In the genomic region with DNA sequence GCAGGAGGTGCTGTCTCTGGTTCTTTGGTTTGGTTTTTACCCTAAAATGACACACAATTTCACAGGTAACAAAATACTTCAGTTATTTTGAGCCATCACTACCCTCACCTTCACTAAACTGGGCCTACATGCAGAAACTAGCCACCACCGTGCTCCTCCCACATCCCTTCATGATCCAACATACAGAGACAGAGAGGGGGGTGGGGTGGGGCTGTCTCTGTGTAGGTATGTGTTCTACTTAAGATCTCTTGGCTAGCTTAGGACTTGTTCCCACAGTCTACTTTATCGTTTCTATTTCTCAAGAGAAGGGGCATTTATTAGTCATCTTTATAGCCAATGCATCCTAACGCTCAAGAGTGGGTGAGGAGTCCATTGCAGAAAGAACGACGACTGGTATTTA, we compare ENCODE assay signal across 8 mouse cellular contexts. TPM values are rescaled to one million over a fixed set of nuclear protein-coding genes. Genes with fewer than 3 reads are reported as not detected.
DNase-seq lines count a peak whose midpoint lies in the region; ATAC-seq lines count a peak whose summit lies in the region.

No protein-coding gene starts in this region.

- WGBS in forebrain, embryonic 14.5 days: 8% methylated on average over 5 of the region's 5 CpGs
- WGBS in large intestine, adult 2 months: 2% methylated on average over 5 of the region's 5 CpGs
- WGBS in midbrain, embryonic 15.5 days: 3% methylated on average over 5 of the region's 5 CpGs

- no peaks in the 10 kb centered on the region for H3K9me3 ChIP-seq in forebrain, embryonic 14.5 days (replicated peaks; ENCODE audit: control insufficient read depth, low read length)
- H3K9me3 ChIP-seq in midbrain, embryonic 15.5 days: no peaks in the 10 kb centered on the region

- peak overlapping the region; percentile 85 for H3K4me2 ChIP-seq in forebrain, embryonic 14.5 days (ENCODE audit: low read length)
- H3K4me2 ChIP-seq in midbrain, embryonic 15.5 days: peak overlapping the region; percentile 69

- H3K27ac ChIP-seq in forebrain, embryonic 14.5 days (ENCODE audit: low read depth, low read length): peak overlapping the region; percentile 99
- H3K27ac ChIP-seq in midbrain, embryonic 15.5 days: peak overlapping the region; percentile 97

- no peaks in the 10 kb centered on the region for H3K27me3 ChIP-seq in forebrain, embryonic 14.5 days (replicated peaks; ENCODE audit: control insufficient read depth, insufficient read depth, low read length)
- no peaks in the 10 kb centered on the region for H3K27me3 ChIP-seq in midbrain, embryonic 15.5 days (replicated peaks)

- peaks cover 18% of the 10 kb centered on the region for H3K36me3 ChIP-seq in forebrain, embryonic 14.5 days (ENCODE audit: control insufficient read depth, insufficient read depth, low read length)
- H3K36me3 ChIP-seq in midbrain, embryonic 15.5 days (replicated peaks): peaks cover 11% of the 10 kb centered on the region; the same call in 1 of the 2 replicates

- H3K9ac ChIP-seq in forebrain, embryonic 14.5 days (ENCODE audit: low read length): peak overlapping the region; percentile 82
- peak overlapping the region; percentile 66 for H3K9ac ChIP-seq in midbrain, embryonic 15.5 days

- H3K4me1 ChIP-seq in forebrain, embryonic 14.5 days (ENCODE audit: control insufficient read depth, insufficient read depth, low read length): peaks cover 8% of the 10 kb centered on the region
- peaks cover 14% of the 10 kb centered on the region for H3K4me1 ChIP-seq in midbrain, embryonic 15.5 days

- H3K4me3 ChIP-seq in forebrain, embryonic 14.5 days (ENCODE audit: low read depth, low read length): peak overlapping the region; percentile 60
- H3K4me3 ChIP-seq in midbrain, embryonic 15.5 days: peak overlapping the region; percentile 54

- ATAC-seq in forebrain, embryonic 14.5 days: peak; percentile 40
- ATAC-seq in midbrain, embryonic 15.5 days (replicated peaks): peak; percentile 64

- peak; percentile 13 for DNase-seq in embryo, embryonic 10 days (ENCODE audit: low spot score)
- no peak for DNase-seq in embryo, embryonic 9.5 days (ENCODE audit: extremely low spot score)
- DNase-seq in 416B (ENCODE audit: low read depth): peak; percentile 55
- DNase-seq in c-Kit-positive CD71-positive TER-119-negative erythroid progenitor cells, embryonic 14.5 days (ENCODE audit: low read depth): peak; percentile 39
- peak; percentile 25 for DNase-seq in forebrain, embryonic 14.5 days (ENCODE audit: low spot score)
- peak; percentile 11 for DNase-seq in large intestine, adult 2 months (ENCODE audit: low read depth, low spot score)
- DNase-seq in frontal cortex, postnatal 25 days (ENCODE audit: low spot score in 2 of 2): no peak

RNA-seq across cellular contexts. Expression of a gene that starts 0.7 kb away (rescaled TPM):
- 48.5 and 54.4 TPM in 2 replicates for polyA plus RNA-seq in forebrain, embryonic 14.5 days (2014; fragmentation: Nextera tagmentation; extraction: Ambion mirVana)
- 33.4 and 33.5 TPM in 2 replicates for polyA plus RNA-seq in large intestine, adult 2 months (2012; rRNA removed)
- 56.1 and 61.1 TPM in 2 replicates for polyA plus RNA-seq in midbrain, embryonic 15.5 days (2015; fragmentation: Nextera tagmentation; extraction: Ambion mirVana)

RNA-seq across cellular contexts. Expression of a gene that starts 25.8 kb away (rescaled TPM):
- 172 and 180 TPM in 2 replicates for polyA plus RNA-seq in forebrain, embryonic 14.5 days (2014; fragmentation: Nextera tagmentation; extraction: Ambion mirVana)
- polyA plus RNA-seq in large intestine, adult 2 months (2012; rRNA removed): 12.3 and 12.8 TPM in 2 replicates
- polyA plus RNA-seq in midbrain, embryonic 15.5 days (2015; fragmentation: Nextera tagmentation; extraction: Ambion mirVana): 145 and 148 TPM in 2 replicates

RNA-seq across cellular contexts. Expression of a gene that starts 40.7 kb away (rescaled TPM):
- polyA plus RNA-seq in forebrain, embryonic 14.5 days (2014; fragmentation: Nextera tagmentation; extraction: Ambion mirVana): 103 and 114 TPM in 2 replicates
- polyA plus RNA-seq in large intestine, adult 2 months (2012; rRNA removed): 16.1 and 21.7 TPM in 2 replicates
- 94.4 and 95.1 TPM in 2 replicates for polyA plus RNA-seq in midbrain, embryonic 15.5 days (2015; fragmentation: Nextera tagmentation; extraction: Ambion mirVana)

Comparison
In these comparisons a context has a peak if more than half of its experiments do, and no peak if none do; other contexts are left out.
1. DNase-seq: peak in embryo, embryonic 10 days (single experiment), 416B (single experiment), c-Kit-positive CD71-positive TER-119-negative erythroid progenitor cells, embryonic 14.5 days (single experiment), forebrain, embryonic 14.5 days (single experiment) and large intestine, adult 2 months (single experiment); none in embryo, embryonic 9.5 days (single experiment) and frontal cortex, postnatal 25 days (0 of 2).
2. RNA of a gene that starts 25.8 kb away (polyA plus RNA-seq): 172 to 180 TPM in forebrain, embryonic 14.5 days and 145 to 148 TPM in midbrain, embryonic 15.5 days; 12.3 to 12.8 TPM in large intestine, adult 2 months; every median in the first group is over 10 times any median in the second.